Mouse (Mus musculus) stomach, embryonic 14.5 days (tissue): ENCODE measurements at regions not wholly inside any gene's neighbourhood (a gene's known extent, or its start where the extent isn't known, plus 50 kb on each side); places are given as distances from the start of the nearest gene placed in this dataset.

ENCODE experiments used
- ATAC-seq: fragments of 200-750 bp; cut with Nextera tagmentation; 2 replicates; pipeline ENCODE4 v1.8.0; 2017; ENCODE audit warnings: low read depth, moderate TSS enrichment; ENCODE audit not compliant: insufficient number of reproducible peaks, insufficient read depth, low FRiP score
- H3K27ac ChIP-seq: fragments of 300-500 bp; sonication (generic); 2 replicates; pipeline ENCODE4 v1.5.1; 2014; ENCODE audit warnings: mild to moderate bottlenecking, low read length, moderate library complexity, mixed read lengths
- H3K27me3 ChIP-seq: fragments of 300-500 bp; sonication (generic); 2 replicates; pipeline ENCODE4 v1.6.1; 2014; ENCODE audit warnings: low read length, control low read depth, mixed read lengths; ENCODE audit not compliant: control insufficient read depth, insufficient read depth
- H3K36me3 ChIP-seq: fragments of 300-500 bp; sonication (generic); 2 replicates; pipeline ENCODE4 v1.6.1; 2014; ENCODE audit warnings: mild to moderate bottlenecking, control low read depth, low read length, moderate library complexity, mixed read lengths; ENCODE audit not compliant: control insufficient read depth, insufficient read depth
- H3K4me1 ChIP-seq: fragments of 300-500 bp; sonication (generic); 2 replicates; pipeline ENCODE4 v1.6.1; 2014; ENCODE audit warnings: low read length, control low read depth, mixed read lengths; ENCODE audit not compliant: control insufficient read depth, insufficient read depth
- H3K4me2 ChIP-seq: fragments of 300-500 bp; sonication (generic); replicated peaks from 2 replicates; pipeline ENCODE4 v1.6.1; 2014; ENCODE audit warnings: low read depth, low read length, control low read depth
- H3K4me3 ChIP-seq: fragments of 300-500 bp; sonication (generic); 2 replicates; pipeline ENCODE4 v1.5.1; 2014; ENCODE audit warnings: low read depth, low read length, control low read depth
- H3K9ac ChIP-seq: fragments of 300-500 bp; sonication (generic); replicated peaks from 2 replicates; pipeline ENCODE4 v1.6.1; 2014; ENCODE audit warnings: low read depth, mild to moderate bottlenecking, control low read depth, low read length, moderate library complexity, mixed read lengths
- H3K9me3 ChIP-seq: fragments of 300-500 bp; sonication (generic); 2 replicates; pipeline ENCODE4 v1.6.1; 2016; ENCODE audit warnings: low read depth, low read length, control low read depth; ENCODE audit not compliant: control insufficient read depth
- WGBS: fragments of 180-500 bp; shearing (Covaris S2); extraction: QIAGEN DNeasy Blood & Tissue Kit; methylation state at CpG from one replicate; pipeline ENCODE4 v1.1.7; 2014; 5-methylcytosine and 5-hydroxymethylcytosine counted together

- no peak overlapping the region for H3K4me2 ChIP-seq
- H3K4me3 ChIP-seq = no peak overlapping the region
- no peaks in the 10 kb centered on the region for H3K27me3 ChIP-seq
- ATAC-seq = no peak
- H3K9me3 ChIP-seq = no peaks in the 10 kb centered on the region
- H3K36me3 ChIP-seq = no peaks in the 10 kb centered on the region
- no peak overlapping the region for H3K27ac ChIP-seq
- 59% methylated on average over 7 of the region's 7 CpGs for WGBS
- no peaks in the 10 kb centered on the region for H3K4me1 ChIP-seq
- no peak overlapping the region for H3K9ac ChIP-seq
Observed at GRCm38 (mm10) chr13:101895161-101895560, 127.1 kb upstream of the Pik3r1 start.

GRCm38 (mm10) chr13:101895686-101896085, 127.7 kb upstream of the Pik3r1 start:
- Histone ChIP-seq H3K4me1 (no peaks in the 10 kb centered on the region), H3K27ac (no peak overlapping the region), H3K36me3 (no peaks in the 10 kb centered on the region), H3K4me2 (no peak overlapping the region), H3K9me3 (no peaks in the 10 kb centered on the region), H3K27me3 (no peaks in the 10 kb centered on the region), H3K9ac (no peak overlapping the region), H3K4me3 (no peak overlapping the region)
- WGBS = 77% methylated on average over 4 of the region's 4 CpGs
- no peak for ATAC-seq

- 87% methylated on average over 4 of the region's 4 CpGs for WGBS
- H3K27me3 ChIP-seq = no peaks in the 10 kb centered on the region
- H3K9ac ChIP-seq = no peak overlapping the region
- H3K4me2 ChIP-seq = no peak overlapping the region
- no peaks in the 10 kb centered on the region for H3K36me3 ChIP-seq
- ATAC-seq = no peak
- no peak overlapping the region for H3K4me3 ChIP-seq
- no peak overlapping the region for H3K27ac ChIP-seq
- no peaks in the 10 kb centered on the region for H3K9me3 ChIP-seq
- no peaks in the 10 kb centered on the region for H3K4me1 ChIP-seq
Observed at GRCm38 (mm10) chr13:101896946-101897345, 128.9 kb upstream of the Pik3r1 start.

GRCm38 (mm10) chr13:101902213-101902612, 134.2 kb upstream of the Pik3r1 start:
- no peak overlapping the region for H3K4me3 ChIP-seq
- 64% methylated on average over 7 of the region's 7 CpGs for WGBS

GRCm38 (mm10) chr13:101905909-101906676, 138.1 kb upstream of the Pik3r1 start:
- ATAC-seq = no peak
- Histone ChIP-seq H3K4me2 (no peak overlapping the region), H3K9me3 (no peaks in the 10 kb centered on the region), H3K4me3 (no peak overlapping the region), H3K27me3 (no peaks in the 10 kb centered on the region), H3K36me3 (no peaks in the 10 kb centered on the region), H3K9ac (no peak overlapping the region), H3K27ac (no peak overlapping the region), H3K4me1 (no peaks in the 10 kb centered on the region)
- whole genome bisulfite sequencing = 83% methylated on average over 7 of the region's 7 CpGs

More at GRCm38 (mm10) chr13:101902213-101902612, 134.2 kb upstream of the Pik3r1 start:
- Histone ChIP-seq H3K9me3 (no peaks in the 10 kb centered on the region), H3K4me1 (no peaks in the 10 kb centered on the region), H3K27ac (no peak overlapping the region), H3K36me3 (no peaks in the 10 kb centered on the region), H3K27me3 (no peaks in the 10 kb centered on the region), H3K4me2 (no peak overlapping the region), H3K9ac (no peak overlapping the region)
- ATAC-seq = no peak

- H3K36me3 ChIP-seq = no peaks in the 10 kb centered on the region
- no peak overlapping the region for H3K27ac ChIP-seq
- 81% methylated on average over 5 of the region's 5 CpGs for WGBS
- no peak for ATAC-seq
- no peak overlapping the region for H3K4me2 ChIP-seq
- H3K4me1 ChIP-seq = peaks cover 3% of the 10 kb centered on the region; the same call in 1 of the 2 replicates
- no peak overlapping the region for H3K4me3 ChIP-seq
- no peaks in the 10 kb centered on the region for H3K27me3 ChIP-seq
- H3K9ac ChIP-seq = no peak overlapping the region
- no peaks in the 10 kb centered on the region for H3K9me3 ChIP-seq
Observed at GRCm38 (mm10) chr13:101909026-101909425, 141.0 kb upstream of the Pik3r1 start.

GRCm38 (mm10) chr13:101910687-101911086, 142.7 kb upstream of the Pik3r1 start:
- no peak overlapping the region for H3K9ac ChIP-seq
- no peak overlapping the region for H3K27ac ChIP-seq
- no peaks in the 10 kb centered on the region for H3K27me3 ChIP-seq
- H3K36me3 ChIP-seq = no peaks in the 10 kb centered on the region
- no peak overlapping the region for H3K4me2 ChIP-seq
- H3K9me3 ChIP-seq = no peaks in the 10 kb centered on the region
- no peak overlapping the region for H3K4me3 ChIP-seq
- no peak for ATAC-seq
- H3K4me1 ChIP-seq = peaks cover 11% of the 10 kb centered on the region; the same call in 1 of the 2 replicates
- WGBS = 97% methylated on average over 5 of the region's 5 CpGs

- no peak for ATAC-seq
- WGBS = 76% methylated on average over 4 of the region's 4 CpGs
- no peaks in the 10 kb centered on the region for H3K9me3 ChIP-seq
- no peak overlapping the region for H3K4me3 ChIP-seq
- H3K27ac ChIP-seq = no peak overlapping the region; the same call in 1 of the 2 replicates
- H3K9ac ChIP-seq = no peak overlapping the region
- no peaks in the 10 kb centered on the region for H3K36me3 ChIP-seq
- H3K27me3 ChIP-seq = no peaks in the 10 kb centered on the region
- no peak overlapping the region for H3K4me2 ChIP-seq
- peaks cover 11% of the 10 kb centered on the region; the same call in 1 of the 2 replicates for H3K4me1 ChIP-seq
Observed at GRCm38 (mm10) chr13:101914132-101914531, 146.1 kb upstream of the Pik3r1 start.
